Mouse (Mus musculus) heart, embryonic 12.5 days (tissue): ENCODE data around the gene Susd4. TPM values are rescaled to one million over a fixed set of nuclear protein-coding genes. Genes with fewer than 3 reads are reported as not detected.

ENCODE experiments used
- ATAC-seq: fragments of 200-750 bp; cut with Nextera tagmentation; 2 replicates; pipeline ENCODE4 v1.8.0; 2017; ENCODE audit warnings: moderate TSS enrichment, moderate library complexity; ENCODE audit not compliant: insufficient number of reproducible peaks, low FRiP score
- H3K27ac ChIP-seq: fragments of 300-500 bp; sonication (generic); 2 replicates; pipeline ENCODE4 v1.5.1; 2016; ENCODE audit warnings: mild to moderate bottlenecking, moderate library complexity; ENCODE audit not compliant: poor library complexity, severe bottlenecking
- H3K27me3 ChIP-seq: fragments of 300-500 bp; sonication (generic); replicated peaks from 2 replicates; pipeline ENCODE4 v1.6.1; 2016; ENCODE audit warnings: mild to moderate bottlenecking, moderate library complexity
- H3K36me3 ChIP-seq: fragments of 300-500 bp; sonication (generic); 2 replicates; pipeline ENCODE4 v1.6.1; 2016; ENCODE audit warnings: mild to moderate bottlenecking, moderate library complexity
- H3K4me1 ChIP-seq: fragments of 300-500 bp; sonication (generic); replicated peaks from 2 replicates; pipeline ENCODE4 v1.6.1; 2016; ENCODE audit warnings: mild to moderate bottlenecking
- H3K4me2 ChIP-seq: fragments of 300-500 bp; sonication (generic); 2 replicates; pipeline ENCODE4 v1.6.1; 2016; ENCODE audit warnings: mild to moderate bottlenecking, moderate library complexity
- H3K4me3 ChIP-seq: fragments of 300-500 bp; sonication (generic); 2 replicates; pipeline ENCODE4 v1.5.1; 2016; ENCODE audit warnings: mild to moderate bottlenecking
- H3K9ac ChIP-seq: fragments of 300-500 bp; sonication (generic); 2 replicates; pipeline ENCODE4 v1.6.1; 2016; ENCODE audit warnings: mild to moderate bottlenecking, moderate library complexity
- H3K9me3 ChIP-seq: fragments of 300-500 bp; sonication (generic); replicated peaks from 2 replicates; pipeline ENCODE4 v1.6.1; 2016; ENCODE audit warnings: mild to moderate bottlenecking, moderate library complexity
- WGBS: fragments of 180-500 bp; shearing (Covaris S2); methylation state at CpG from one replicate; pipeline ENCODE4 v1.1.7; 2016; 5-methylcytosine and 5-hydroxymethylcytosine counted together
- polyA plus RNA-seq: library from polyadenylated mRNA; unstranded; fragments of >200 nt; fragmentation: Nextera tagmentation; extraction: Ambion mirVana; gene quantifications from 2 replicates; pipeline ENCODE4 v1.2.1, GENCODE M21; 2016

Gene Susd4
- polyA plus RNA-seq, 1 experiment from 2014 or later, result 4.7 TPM

DNA sequence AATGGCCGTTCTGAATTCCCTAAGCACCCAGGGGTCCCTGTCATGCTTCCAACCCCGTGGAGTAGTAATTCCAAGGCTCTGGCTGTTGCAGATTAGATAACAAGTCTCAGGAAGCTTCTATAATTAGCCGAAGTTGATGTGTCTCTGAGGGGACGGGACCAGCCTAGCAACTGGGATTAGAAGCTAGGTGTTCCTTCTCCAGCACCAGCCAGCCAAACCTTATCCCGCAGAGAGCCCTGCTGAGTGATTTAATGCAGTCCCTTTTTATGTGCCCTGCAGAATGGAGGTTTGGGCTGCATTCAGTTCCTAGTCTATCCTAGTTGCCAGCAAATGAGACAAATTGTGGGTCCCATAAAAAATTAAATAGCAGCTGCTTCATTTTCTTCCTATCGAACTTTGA is 54.0 kb downstream of the Susd4 start:
- H3K4me3 ChIP-seq, result no peak overlapping the region
- H3K27me3 ChIP-seq, result no peaks in the 10 kb centered on the region
- ATAC-seq, result no peak
- WGBS, result 10% methylated on average over 6 of the region's 6 CpGs
- H3K9ac ChIP-seq, result no peak overlapping the region
- peaks cover 2% of the 10 kb centered on the region; the same call in 1 of the 2 replicates for H3K9me3 ChIP-seq
- no peaks in the 10 kb centered on the region for H3K36me3 ChIP-seq
- H3K27ac ChIP-seq, result peak overlapping the region; percentile 33; the same call in 1 of the 2 replicates
- peaks cover 43% of the 10 kb centered on the region for H3K4me1 ChIP-seq
- H3K4me2 ChIP-seq, result peak overlapping the region; percentile 16; the same call in 1 of the 2 replicates

- Histone ChIP-seq H3K4me1 (peaks cover 38% of the 10 kb centered on the region), H3K9ac (0 out of 2 replicates have a peak overlapping the region, but pooled peaks have one; percentile 4), H3K4me3 (no peak overlapping the region), H3K9me3 (no peaks in the 10 kb centered on the region), H3K4me2 (peak overlapping the region; percentile 38), H3K36me3 (no peaks in the 10 kb centered on the region), H3K27ac (no peak overlapping the region), H3K27me3 (no peaks in the 10 kb centered on the region)
- no peak; the same call in 1 of the 2 replicates for ATAC-seq
- WGBS, result 16% methylated on average over 10 of the region's 10 CpGs
Measured at GRCm38 (mm10) chr1:182818931-182819330, 55.3 kb downstream of the Susd4 start.

GRCm38 (mm10) chr1:182822729-182823128 is 59.1 kb downstream of the Susd4 start:
- no peak overlapping the region for H3K27ac ChIP-seq
- H3K9me3 ChIP-seq, result no peaks in the 10 kb centered on the region
- no peak overlapping the region for H3K4me3 ChIP-seq
- H3K4me2 ChIP-seq, result no peak overlapping the region
- 67% methylated on average over 10 of the region's 10 CpGs for WGBS
- peaks cover 18% of the 10 kb centered on the region for H3K4me1 ChIP-seq
- no peaks in the 10 kb centered on the region for H3K36me3 ChIP-seq
- no peak overlapping the region for H3K9ac ChIP-seq
- no peak for ATAC-seq
- H3K27me3 ChIP-seq, result no peaks in the 10 kb centered on the region

DNA sequence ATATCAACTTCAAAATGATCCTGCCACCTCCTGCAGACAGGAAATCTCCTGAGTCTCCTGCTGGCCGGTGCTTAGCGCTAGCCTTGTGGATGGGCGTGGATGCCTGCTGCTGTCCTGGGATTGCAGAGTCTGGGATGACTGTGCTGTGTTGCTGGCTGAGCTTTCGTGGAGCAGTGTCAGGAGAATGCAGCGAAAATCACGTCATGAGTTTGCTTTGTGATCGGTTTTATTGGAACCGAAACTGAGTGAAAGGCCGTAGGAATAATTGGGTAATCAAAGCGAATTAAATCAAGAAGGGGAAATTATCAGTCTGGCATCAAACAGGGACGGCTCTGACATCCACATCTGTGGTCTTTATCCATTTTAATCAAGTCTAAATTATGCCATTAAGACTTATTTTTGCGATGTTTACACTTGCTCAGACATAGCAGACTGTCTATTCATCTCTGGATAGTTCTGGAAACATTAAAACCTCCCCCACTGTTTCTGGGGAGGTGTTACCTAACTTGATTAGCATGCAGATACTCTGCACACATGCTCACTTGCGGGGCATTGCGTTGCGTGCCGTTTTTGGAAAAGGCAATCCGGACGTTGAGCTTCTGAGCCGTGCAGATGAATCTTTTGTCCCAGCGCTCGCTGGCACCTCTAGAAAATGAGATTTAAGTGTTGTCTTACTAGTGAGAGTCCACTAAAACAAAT is 60.2 kb downstream of the Susd4 start:
- no peak overlapping the region for H3K4me3 ChIP-seq
- peaks cover 7% of the 10 kb centered on the region for H3K4me1 ChIP-seq
- H3K27me3 ChIP-seq, result no peaks in the 10 kb centered on the region
- H3K9me3 ChIP-seq, result no peaks in the 10 kb centered on the region
- H3K36me3 ChIP-seq, result no peaks in the 10 kb centered on the region
- no peak overlapping the region for H3K9ac ChIP-seq
- H3K4me2 ChIP-seq, result no peak overlapping the region
- WGBS, result 64% methylated on average over 21 of the region's 21 CpGs
- H3K27ac ChIP-seq, result no peak overlapping the region
- no peak for ATAC-seq

- Histone ChIP-seq H3K36me3 (no peaks in the 10 kb centered on the region), H3K4me3 (no peak overlapping the region), H3K27ac (no peak overlapping the region), H3K27me3 (no peaks in the 10 kb centered on the region), H3K4me1 (no peaks in the 10 kb centered on the region), H3K9ac (no peak overlapping the region), H3K9me3 (no peaks in the 10 kb centered on the region), H3K4me2 (no peak overlapping the region)
- WGBS, result 80% methylated on average over 3 of the region's 3 CpGs
- ATAC-seq, result no peak
Measured at GRCm38 (mm10) chr1:182826557-182826956, 62.9 kb downstream of the Susd4 start.

DNA sequence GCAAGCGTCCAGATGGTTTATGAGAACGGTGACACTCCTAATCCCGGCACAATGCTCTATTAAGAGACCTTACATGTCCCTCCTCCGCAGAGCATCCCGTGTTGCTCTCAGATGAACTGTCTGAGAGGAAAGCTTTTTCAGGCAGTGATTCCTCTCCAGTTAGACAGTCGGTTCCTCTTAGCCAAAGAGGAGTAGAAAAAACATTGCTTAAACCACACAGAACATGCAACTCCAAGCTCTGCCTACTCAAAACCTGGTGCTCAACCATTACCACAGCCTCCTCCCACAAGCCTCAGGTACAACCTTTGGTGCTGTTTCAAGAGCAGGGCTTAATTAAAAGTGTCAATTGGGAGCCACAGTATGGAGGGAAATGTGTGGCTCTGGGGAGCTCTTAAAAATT is 74.4 kb downstream of the Susd4 start:
- Histone ChIP-seq H3K9ac (no peak overlapping the region), H3K4me1 (0 out of 2 replicates have a peak, but pooled peaks cover 12% of the 10 kb centered on the region), H3K9me3 (no peaks in the 10 kb centered on the region), H3K4me3 (no peak overlapping the region), H3K4me2 (no peak overlapping the region), H3K36me3 (no peaks in the 10 kb centered on the region), H3K27ac (no peak overlapping the region), H3K27me3 (no peaks in the 10 kb centered on the region)
- WGBS, result 84% methylated on average over 6 of the region's 6 CpGs
- ATAC-seq, result no peak

GRCm38 (mm10) chr1:182839332-182839929 is 75.8 kb downstream of the Susd4 start:
- Histone ChIP-seq H3K4me1 (0 out of 2 replicates have a peak, but pooled peaks cover 12% of the 10 kb centered on the region), H3K9ac (no peak overlapping the region), H3K27ac (no peak overlapping the region), H3K9me3 (no peaks in the 10 kb centered on the region), H3K27me3 (no peaks in the 10 kb centered on the region), H3K4me3 (no peak overlapping the region), H3K4me2 (no peak overlapping the region), H3K36me3 (no peaks in the 10 kb centered on the region)
- ATAC-seq, result no peak
- 79% methylated on average over 4 of the region's 4 CpGs for WGBS

DNA sequence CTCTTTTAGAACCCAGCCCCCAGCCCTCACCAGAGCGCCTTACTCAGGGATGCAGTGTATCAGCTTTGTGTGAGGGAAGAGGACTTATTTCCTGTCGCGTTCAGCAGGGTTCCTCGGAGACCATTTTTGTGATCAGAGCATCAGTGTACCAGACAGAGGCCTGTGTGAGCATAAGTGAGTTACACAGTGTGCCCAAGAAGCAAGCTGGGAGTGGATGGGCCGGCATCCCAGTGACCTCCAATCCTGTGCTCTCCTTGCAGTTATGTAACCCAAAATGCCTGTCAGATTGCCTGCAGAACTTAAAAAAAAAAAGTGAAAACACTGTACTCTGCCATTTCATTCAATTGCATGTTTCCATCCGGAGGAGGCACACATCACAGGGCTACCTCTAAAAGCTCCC is 76.4 kb downstream of the Susd4 start:
- Histone ChIP-seq H3K9me3 (no peaks in the 10 kb centered on the region), H3K27me3 (no peaks in the 10 kb centered on the region), H3K27ac (no peak overlapping the region), H3K36me3 (no peaks in the 10 kb centered on the region), H3K4me3 (no peak overlapping the region), H3K4me1 (0 out of 2 replicates have a peak, but pooled peaks cover 12% of the 10 kb centered on the region), H3K4me2 (no peak overlapping the region), H3K9ac (no peak overlapping the region)
- no peak for ATAC-seq
- 55% methylated on average over 6 of the region's 6 CpGs for WGBS

- no peak for ATAC-seq
- no peak overlapping the region for H3K4me2 ChIP-seq
- 0 out of 2 replicates have a peak, but pooled peaks cover 12% of the 10 kb centered on the region for H3K4me1 ChIP-seq
- no peaks in the 10 kb centered on the region for H3K27me3 ChIP-seq
- H3K9me3 ChIP-seq, result no peaks in the 10 kb centered on the region
- H3K9ac ChIP-seq, result no peak overlapping the region
- H3K4me3 ChIP-seq, result no peak overlapping the region
- 88% methylated on average over 6 of the region's 6 CpGs for whole genome bisulfite sequencing
- no peaks in the 10 kb centered on the region for H3K36me3 ChIP-seq
- H3K27ac ChIP-seq, result no peak overlapping the region
Measured at GRCm38 (mm10) chr1:182840606-182841005, 76.9 kb downstream of the Susd4 start.

GRCm38 (mm10) chr1:182849556-182849955 is 85.9 kb downstream of the Susd4 start:
- Histone ChIP-seq H3K4me1 (0 out of 2 replicates have a peak, but pooled peaks cover 7% of the 10 kb centered on the region), H3K4me2 (peak overlapping the region; percentile 13; the same call in 1 of the 2 replicates), H3K9me3 (no peaks in the 10 kb centered on the region), H3K9ac (no peak overlapping the region), H3K36me3 (no peaks in the 10 kb centered on the region), H3K4me3 (no peak overlapping the region), H3K27me3 (no peaks in the 10 kb centered on the region), H3K27ac (no peak overlapping the region)
- WGBS, result 39% methylated on average over 12 of the region's 12 CpGs
- no peak for ATAC-seq

GRCm38 (mm10) chr1:182850080-182850479 is 86.4 kb downstream of the Susd4 start:
- ATAC-seq, result no peak
- WGBS, result 78% methylated on average over 1 of the region's 1 CpGs
- no peaks in the 10 kb centered on the region for H3K27me3 ChIP-seq
- H3K9ac ChIP-seq, result no peak overlapping the region
- no peak overlapping the region for H3K4me3 ChIP-seq
- no peaks in the 10 kb centered on the region for H3K9me3 ChIP-seq
- H3K4me1 ChIP-seq, result 0 out of 2 replicates have a peak, but pooled peaks cover 7% of the 10 kb centered on the region
- no peak overlapping the region for H3K4me2 ChIP-seq
- no peaks in the 10 kb centered on the region for H3K36me3 ChIP-seq
- H3K27ac ChIP-seq, result no peak overlapping the region
